Mouse (Mus musculus) intestine, embryonic 14.5 days (tissue): ENCODE measurements at regions not wholly inside any gene's neighbourhood (a gene's known extent, or its start where the extent isn't known, plus 50 kb on each side); places are given as distances from the start of the nearest gene placed in this dataset.

Experiments used
- ATAC-seq: fragments of 200-750 bp; cut with Nextera tagmentation; replicated peaks from 2 replicates; pipeline ENCODE4 v1.8.0; 2017; ENCODE audit warnings: low read depth, moderate number of reproducible peaks, moderate TSS enrichment, moderate library complexity; ENCODE audit not compliant: low FRiP score, low TSS enrichment
- DNase-seq: peaks from one replicate; pipeline ENCODE4 v3.0.0-alpha.2; 2018; ENCODE audit warnings: low spot score
- H3K27ac ChIP-seq: fragments of 300-500 bp; sonication (generic); 2 replicates; pipeline ENCODE4 v1.5.1; 2014; ENCODE audit warnings: low read depth, mild to moderate bottlenecking, control low read depth
- H3K27me3 ChIP-seq: fragments of 300-500 bp; sonication (generic); replicated peaks from 2 replicates; pipeline ENCODE4 v1.6.1; 2014; ENCODE audit warnings: low read length, control low read depth; ENCODE audit not compliant: control insufficient read depth, insufficient read depth
- H3K36me3 ChIP-seq: fragments of 300-500 bp; sonication (generic); 2 replicates; pipeline ENCODE4 v1.6.1; 2014; ENCODE audit warnings: low read length, control low read depth; ENCODE audit not compliant: control insufficient read depth, insufficient read depth
- H3K4me1 ChIP-seq: fragments of 300-500 bp; sonication (generic); replicated peaks from 2 replicates; pipeline ENCODE4 v1.6.1; 2014; ENCODE audit warnings: low read length, control low read depth, mixed read lengths; ENCODE audit not compliant: control insufficient read depth, insufficient read depth
- H3K4me2 ChIP-seq: fragments of 300-500 bp; sonication (generic); 2 replicates; pipeline ENCODE4 v1.6.1; 2014; ENCODE audit warnings: low read length
- H3K4me3 ChIP-seq: fragments of 300-500 bp; sonication (generic); 2 replicates; pipeline ENCODE4 v1.5.1; 2014; ENCODE audit warnings: low read depth, low read length, control low read depth, mixed read lengths
- H3K9ac ChIP-seq: fragments of 300-500 bp; sonication (generic); 2 replicates; pipeline ENCODE4 v1.6.1; 2014; ENCODE audit warnings: mild to moderate bottlenecking, low read length
- H3K9me3 ChIP-seq: fragments of 300-500 bp; sonication (generic); 2 replicates; pipeline ENCODE4 v1.6.1; 2016; ENCODE audit warnings: low read length, control low read depth; ENCODE audit not compliant: control insufficient read depth
- WGBS: fragments of 180-500 bp; shearing (Covaris S2); extraction: QIAGEN DNeasy Blood & Tissue Kit; methylation state at CpG from one replicate; pipeline ENCODE4 v1.1.7; 2014; 5-methylcytosine and 5-hydroxymethylcytosine counted together

DNA sequence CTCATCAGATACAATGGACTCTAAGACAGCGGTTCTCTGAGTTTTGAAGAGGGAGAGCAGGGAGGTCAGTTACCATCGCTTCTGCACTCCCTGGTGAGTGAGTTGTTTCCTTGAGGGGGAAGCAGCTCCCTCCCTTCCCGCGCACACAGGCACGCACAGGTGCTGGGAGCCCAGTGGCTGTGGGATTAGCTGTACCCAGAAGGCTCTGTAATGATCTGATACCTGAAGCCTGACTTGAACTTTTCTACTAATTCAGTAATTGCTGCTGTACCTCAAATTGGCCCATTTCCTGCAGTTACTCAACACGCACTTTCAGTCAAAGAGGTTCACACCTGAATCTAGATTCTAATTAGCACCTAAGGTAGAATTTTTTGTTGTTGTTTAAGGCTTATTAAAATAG, 158.6 kb downstream of the Sox2 start:
- Histone ChIP-seq H3K4me1 (no peaks in the 10 kb centered on the region), H3K9ac (no peak overlapping the region), H3K4me3 (no peak overlapping the region), H3K9me3 (no peaks in the 10 kb centered on the region), H3K36me3 (no peaks in the 10 kb centered on the region), H3K27ac (no peak overlapping the region), H3K27me3 (0 out of 2 replicates have a peak, but pooled peaks cover 3% of the 10 kb centered on the region), H3K4me2 (no peak overlapping the region)
- DNase-seq (no peak), ATAC-seq (no peak)
- 16% methylated on average over 6 of the region's 6 CpGs for WGBS

- Histone ChIP-seq H3K27ac (no peak overlapping the region), H3K4me2 (no peak overlapping the region), H3K9ac (no peak overlapping the region), H3K9me3 (no peaks in the 10 kb centered on the region), H3K4me3 (no peak overlapping the region), H3K4me1 (no peaks in the 10 kb centered on the region), H3K27me3 (0 out of 2 replicates have a peak, but pooled peaks cover 3% of the 10 kb centered on the region), H3K36me3 (no peaks in the 10 kb centered on the region)
- ATAC-seq (no peak), DNase-seq (no peak)
- 63% methylated on average over 4 of the region's 4 CpGs for WGBS
Observed at GRCm38 (mm10) chr3:34811753-34812152, 161.5 kb downstream of the Sox2 start.

GRCm38 (mm10) chr3:34813046-34813625, 162.9 kb downstream of the Sox2 start:
- Histone ChIP-seq H3K4me3 (no peak overlapping the region), H3K4me1 (no peaks in the 10 kb centered on the region), H3K9me3 (no peaks in the 10 kb centered on the region), H3K36me3 (no peaks in the 10 kb centered on the region), H3K4me2 (no peak overlapping the region), H3K9ac (no peak overlapping the region), H3K27ac (no peak overlapping the region), H3K27me3 (0 out of 2 replicates have a peak, but pooled peaks cover 3% of the 10 kb centered on the region)
- DNase-seq (no peak), ATAC-seq (no peak)
- 30% methylated on average over 9 of the region's 9 CpGs for WGBS

- no peaks in the 10 kb centered on the region for H3K36me3 ChIP-seq
- 85% methylated on average over 11 of the region's 11 CpGs for WGBS
- no peak overlapping the region for H3K4me3 ChIP-seq
- DNase-seq, result no peak
- no peak overlapping the region for H3K9ac ChIP-seq
- no peak for ATAC-seq
- H3K4me2 ChIP-seq, result no peak overlapping the region
- no peaks in the 10 kb centered on the region for H3K4me1 ChIP-seq
- H3K27ac ChIP-seq, result no peak overlapping the region
- no peaks in the 10 kb centered on the region for H3K27me3 ChIP-seq
- no peaks in the 10 kb centered on the region for H3K9me3 ChIP-seq
Observed at GRCm38 (mm10) chr3:34825036-34825435, 174.8 kb downstream of the Sox2 start.

DNA sequence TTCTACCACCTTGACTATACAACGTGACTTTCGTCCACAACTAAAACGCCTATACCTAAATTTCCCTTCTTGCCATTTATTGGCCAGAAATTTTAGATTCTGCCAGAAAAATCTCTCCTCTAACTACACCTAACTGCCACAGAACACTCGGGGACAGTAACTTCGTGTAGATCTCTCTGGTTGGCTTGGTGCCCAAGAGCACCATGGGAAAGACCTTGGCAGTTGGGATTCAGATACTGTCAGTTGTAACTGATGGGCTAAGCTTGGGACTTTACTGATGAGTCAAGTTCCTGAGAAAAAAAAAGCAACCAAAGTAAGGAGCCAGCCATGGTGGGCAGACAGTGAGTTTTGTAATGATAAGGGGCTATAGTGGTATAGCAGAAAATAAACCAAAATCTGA, 176.2 kb downstream of the Sox2 start:
- Histone ChIP-seq H3K4me1 (no peaks in the 10 kb centered on the region), H3K9me3 (no peaks in the 10 kb centered on the region), H3K27ac (no peak overlapping the region), H3K36me3 (no peaks in the 10 kb centered on the region), H3K9ac (no peak overlapping the region), H3K4me2 (no peak overlapping the region), H3K27me3 (no peaks in the 10 kb centered on the region), H3K4me3 (no peak overlapping the region)
- WGBS, result 88% methylated on average over 5 of the region's 5 CpGs
- no peak for ATAC-seq
- no peak for DNase-seq

- DNase-seq (no peak), ATAC-seq (no peak)
- Histone ChIP-seq H3K4me2 (no peak overlapping the region), H3K36me3 (no peaks in the 10 kb centered on the region), H3K4me1 (no peaks in the 10 kb centered on the region), H3K27me3 (no peaks in the 10 kb centered on the region), H3K27ac (no peak overlapping the region), H3K9ac (no peak overlapping the region), H3K4me3 (no peak overlapping the region), H3K9me3 (no peaks in the 10 kb centered on the region)
- WGBS, result 63% methylated on average over 9 of the region's 9 CpGs
Observed at GRCm38 (mm10) chr3:34828453-34829206, 178.4 kb downstream of the Sox2 start.

- WGBS, result 81% methylated on average over 8 of the region's 8 CpGs
- DNase-seq, result no peak
Observed at GRCm38 (mm10) chr3:34836741-34837267, 186.6 kb downstream of the Sox2 start.

DNA sequence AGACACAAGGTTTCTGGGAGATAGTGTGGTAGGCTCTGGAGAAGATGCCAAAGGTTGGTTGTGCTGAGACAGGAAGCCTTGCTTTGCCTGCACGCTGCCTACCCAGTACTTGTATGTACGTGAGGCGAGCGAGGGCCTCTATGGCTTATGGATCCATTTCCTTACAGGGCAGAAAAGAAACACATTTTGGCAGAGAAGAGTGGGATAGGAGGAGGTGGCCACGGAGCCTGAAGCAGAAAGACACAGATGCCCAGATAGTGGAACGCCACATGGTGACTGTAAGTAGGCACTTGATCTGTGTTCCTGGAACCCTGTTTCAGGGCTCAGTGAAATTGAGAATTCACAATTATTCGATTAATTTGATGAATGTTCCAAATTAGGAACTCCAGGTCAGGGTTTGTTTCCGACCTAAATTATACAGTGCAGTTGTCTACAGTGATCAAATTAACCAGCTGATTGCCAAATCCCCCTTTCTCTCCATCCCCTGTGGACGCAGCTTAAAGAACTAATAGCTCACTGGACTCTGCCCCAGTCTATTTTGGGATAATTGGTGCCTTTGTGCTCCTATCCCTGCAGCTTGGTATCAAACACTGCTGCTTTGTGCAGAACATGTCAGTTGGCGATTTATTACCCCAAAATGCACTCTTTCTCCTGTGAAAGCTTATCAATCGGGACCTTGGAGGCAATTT, 187.6 kb downstream of the Sox2 start:
- Histone ChIP-seq H3K9me3 (no peaks in the 10 kb centered on the region), H3K27me3 (no peaks in the 10 kb centered on the region), H3K4me2 (no peak overlapping the region), H3K36me3 (no peaks in the 10 kb centered on the region), H3K4me1 (no peaks in the 10 kb centered on the region), H3K4me3 (no peak overlapping the region), H3K9ac (no peak overlapping the region), H3K27ac (no peak overlapping the region)
- DNase-seq (no peak), ATAC-seq (0 out of 2 replicates have a peak, but pooled peaks have one; percentile 53)
- WGBS, result 68% methylated on average over 11 of the region's 11 CpGs

More at GRCm38 (mm10) chr3:34836741-34837267, 186.6 kb downstream of the Sox2 start:
- H3K9me3 ChIP-seq, result no peaks in the 10 kb centered on the region
- H3K9ac ChIP-seq, result no peak overlapping the region
- ATAC-seq, result no peak
- H3K36me3 ChIP-seq, result no peaks in the 10 kb centered on the region
- H3K4me2 ChIP-seq, result no peak overlapping the region
- no peaks in the 10 kb centered on the region for H3K27me3 ChIP-seq
- H3K27ac ChIP-seq, result no peak overlapping the region
- H3K4me3 ChIP-seq, result no peak overlapping the region
- no peaks in the 10 kb centered on the region for H3K4me1 ChIP-seq
